Mouse (Mus musculus) cerebellum, postnatal 4 days (tissue): ENCODE data around the gene Smyd5.
"Not testable (repeated sequence)": the region's sequence is repeated elsewhere in the genome, so short reads cannot be mapped to it uniquely, and the experiment has no call there.

Source experiments
- DNase-seq, 2 experiments: peaks; one replicate each; pipeline ENCODE4 v3.0.0; 2022; ENCODE audit warnings: low spot score in 2 of 2, mixed read lengths in 1 of 2

The Smyd5 gene

GRCm38 (mm10) chr6:85447351-85447750, 15.6 kb downstream of the Smyd5 start:
- no peak for DNase-seq

GRCm38 (mm10) chr6:85450140-85450539, 18.4 kb downstream of the Smyd5 start:
- not testable (repeated sequence) for DNase-seq

- peak; percentile 93 to 98 for DNase-seq
These were observed 19.2 kb downstream of the Smyd5 start, which contains the start of gene Cct7 for GRCm38 (mm10) chr6:85450697-85451663. Gene Cct7, plus strand, starts transcription at chr6:85451514.

- peak; percentile 88 to 93 for DNase-seq
These were observed 20.0 kb downstream of the Smyd5 start, which contains the start of gene Pradc1 for GRCm38 (mm10) chr6:85451664-85452410. Gene Pradc1, minus strand, starts transcription at chr6:85451970.

GRCm38 (mm10) chr6:85452411-85452665, 20.5 kb downstream of the Smyd5 start:
- no peak for DNase-seq

- DNase-seq = no peak
These were observed 21.0 kb downstream of the Smyd5 start for GRCm38 (mm10) chr6:85452816-85453215.

GRCm38 (mm10) chr6:85459621-85460020, 27.8 kb downstream of the Smyd5 start:
- DNase-seq = no peak

- DNase-seq = no peak
These were observed 33.6 kb downstream of the Smyd5 start for GRCm38 (mm10) chr6:85465381-85465780.

- DNase-seq = no peak
These were observed 38.1 kb downstream of the Smyd5 start for GRCm38 (mm10) chr6:85469660-85470430.

GRCm38 (mm10) chr6:85471962-85472361, 40.2 kb downstream of the Smyd5 start:
- DNase-seq = no peak

GRCm38 (mm10) chr6:85472542-85472941, 40.8 kb downstream of the Smyd5 start:
- no peak for DNase-seq

- no peak for DNase-seq
These were observed 43.8 kb downstream of the Smyd5 start for GRCm38 (mm10) chr6:85475581-85475980.

- no peak for DNase-seq
These were observed 45.7 kb downstream of the Smyd5 start for GRCm38 (mm10) chr6:85477366-85477917.

GRCm38 (mm10) chr6:85478416-85478815, 46.6 kb downstream of the Smyd5 start:
- no peak for DNase-seq

GRCm38 (mm10) chr6:85479979-85480378, 48.2 kb downstream of the Smyd5 start:
- peak in 1 of 2 experiments; percentile 26 for DNase-seq

- peak in 1 of 2 experiments; percentile 47 for DNase-seq
These were observed 48.9 kb downstream of the Smyd5 start for GRCm38 (mm10) chr6:85480685-85481084.

- peak in 1 of 2 experiments; percentile 20 for DNase-seq
These were observed 52.3 kb downstream of the Smyd5 start for GRCm38 (mm10) chr6:85483843-85484721.

GRCm38 (mm10) chr6:85485738-85486137, 53.9 kb downstream of the Smyd5 start:
- no peak for DNase-seq

- no peak for DNase-seq
These were observed 56.7 kb downstream of the Smyd5 start for GRCm38 (mm10) chr6:85488510-85488909.

- no peak for DNase-seq
These were observed 57.9 kb downstream of the Smyd5 start for GRCm38 (mm10) chr6:85489717-85490116.

- DNase-seq = no peak
These were observed 58.5 kb downstream of the Smyd5 start for GRCm38 (mm10) chr6:85490252-85490651.
